Mouse (Mus musculus) megakaryocyte, embryonic 14.5 days (primary cell): ENCODE data around the gene Ubxn11. TPM values are rescaled to one million over a fixed set of nuclear protein-coding genes. Genes with fewer than 3 reads are reported as not detected.

Experiments used
- H3K27me3 ChIP-seq: replicated peaks from 2 replicates; pipeline ENCODE3; 2012; ENCODE audit warnings: inconsistent platforms
- H3K36me3 ChIP-seq: replicated peaks from 2 replicates; pipeline ENCODE3; 2012; ENCODE audit warnings: low read length, inconsistent platforms, mixed read lengths
- H3K4me1 ChIP-seq: 2 replicates; pipeline ENCODE4 v1.6.1; 2012; ENCODE audit warnings: inconsistent platforms
- H3K4me3 ChIP-seq: replicated peaks from 2 replicates; pipeline ENCODE3; 2012; ENCODE audit warnings: moderate library complexity, mild to moderate bottlenecking, inconsistent platforms
- H3K9me3 ChIP-seq: 2 replicates; pipeline ENCODE4 v1.6.1; 2012; ENCODE audit warnings: inconsistent platforms
- FLI1 ChIP-seq: IDR thresholded peaks from 2 replicates; pipeline ENCODE4 v1.6.1; 2012; ENCODE audit warnings: low read length, inconsistent platforms, mixed read lengths
- GATA1 ChIP-seq: IDR thresholded peaks from 3 replicates; pipeline ENCODE4 v1.6.1; 2012; ENCODE audit warnings: mixed read lengths, low read length, inconsistent platforms, borderline replicate concordance
- polyA plus RNA-seq: library from polyadenylated mRNA; stranded (reverse); fragments of >175 nt; gene quantifications from 2 replicates; pipeline ENCODE4 v1.2.3, GENCODE M21; 2012; ENCODE audit warnings: low replicate concordance; ENCODE audit not compliant: insufficient read depth

The Ubxn11 gene
- polyA plus RNA-seq, 1 experiment: 69.8 TPM

- H3K36me3 ChIP-seq: peaks cover 54% of the 10 kb centered on the region
- H3K4me3 ChIP-seq: peak overlapping the region; percentile 86
- TF ChIP-seq FLI1 (no peak), GATA1 (no peak)
- peaks cover 93% of the 10 kb centered on the region for H3K4me1 ChIP-seq
- H3K9me3 ChIP-seq: no peaks in the 10 kb centered on the region
- H3K27me3 ChIP-seq: no peaks in the 10 kb centered on the region
Measured at GRCm38 (mm10) chr4:134123680-134124551, 21.5 kb downstream of the Ubxn11 start.

- TF ChIP-seq GATA1: no peak
- TF ChIP-seq FLI1: no peak
- H3K4me1 ChIP-seq: peaks cover 93% of the 10 kb centered on the region
- no peaks in the 10 kb centered on the region for H3K27me3 ChIP-seq
Measured at GRCm38 (mm10) chr4:134125383-134126060, 23.2 kb downstream of the Ubxn11 start.

GRCm38 (mm10) chr4:134126300-134127120 is 24.1 kb downstream of the Ubxn11 start:
- H3K4me3 ChIP-seq: peak overlapping the region; percentile 99
- H3K4me1 ChIP-seq: peaks cover 93% of the 10 kb centered on the region
- no peak for TF ChIP-seq FLI1
- TF ChIP-seq GATA1: no peak
- H3K9me3 ChIP-seq: no peaks in the 10 kb centered on the region
- H3K36me3 ChIP-seq: peaks cover 61% of the 10 kb centered on the region
- no peaks in the 10 kb centered on the region for H3K27me3 ChIP-seq

More at GRCm38 (mm10) chr4:134125383-134126060, 23.2 kb downstream of the Ubxn11 start:
- no peaks in the 10 kb centered on the region for H3K9me3 ChIP-seq
- no peak overlapping the region for H3K4me3 ChIP-seq
- peaks cover 51% of the 10 kb centered on the region for H3K36me3 ChIP-seq

GRCm38 (mm10) chr4:134127121-134127455 is 24.7 kb downstream of the Ubxn11 start:
- H3K9me3 ChIP-seq: no peaks in the 10 kb centered on the region
- no peaks in the 10 kb centered on the region for H3K27me3 ChIP-seq
- H3K4me1 ChIP-seq: peaks cover 88% of the 10 kb centered on the region
- TF ChIP-seq FLI1 (no peak), GATA1 (no peak)
- peaks cover 65% of the 10 kb centered on the region for H3K36me3 ChIP-seq
- H3K4me3 ChIP-seq: peak overlapping the region; percentile 99

- no peaks in the 10 kb centered on the region for H3K27me3 ChIP-seq
- no peaks in the 10 kb centered on the region for H3K9me3 ChIP-seq
- H3K4me1 ChIP-seq: peaks cover 88% of the 10 kb centered on the region
- TF ChIP-seq FLI1: no peak
- TF ChIP-seq GATA1: no peak
- peaks cover 67% of the 10 kb centered on the region for H3K36me3 ChIP-seq
- H3K4me3 ChIP-seq: peak overlapping the region; percentile 99
Measured at GRCm38 (mm10) chr4:134127793-134128192, 25.4 kb downstream of the Ubxn11 start.

- no peaks in the 10 kb centered on the region for H3K9me3 ChIP-seq
- peaks cover 86% of the 10 kb centered on the region for H3K4me1 ChIP-seq
- peak within 1 kb of the TSS; percentile 99 for H3K4me3 ChIP-seq
- TF ChIP-seq GATA1 (no peak), FLI1 (no peak)
- H3K27me3 ChIP-seq: no peaks in the 10 kb centered on the region
- H3K36me3 ChIP-seq: peaks cover 66% of the 10 kb centered on the region
Measured at GRCm38 (mm10) chr4:134128221-134128982, 26.0 kb downstream of the Ubxn11 start, which contains the start of gene Sh3bgrl3. Sh3bgrl3 (minus strand) TSS chr4:134128789.

- Histone ChIP-seq H3K36me3 (peaks cover 67% of the 10 kb centered on the region), H3K4me1 (peaks cover 81% of the 10 kb centered on the region), H3K27me3 (no peaks in the 10 kb centered on the region), H3K9me3 (no peaks in the 10 kb centered on the region), H3K4me3 (peak overlapping the region; percentile 99)
- TF ChIP-seq GATA1 (no peak), FLI1 (no peak)
Measured at GRCm38 (mm10) chr4:134128983-134129362, 26.6 kb downstream of the Ubxn11 start.

GRCm38 (mm10) chr4:134129482-134129881 is 27.1 kb downstream of the Ubxn11 start:
- peak overlapping the region; percentile 99 for H3K4me3 ChIP-seq
- no peaks in the 10 kb centered on the region for H3K27me3 ChIP-seq
- TF ChIP-seq GATA1: no peak
- no peak for TF ChIP-seq FLI1
- peaks cover 76% of the 10 kb centered on the region for H3K4me1 ChIP-seq
- no peaks in the 10 kb centered on the region for H3K9me3 ChIP-seq
- H3K36me3 ChIP-seq: peaks cover 69% of the 10 kb centered on the region

- TF ChIP-seq FLI1 (no peak), GATA1 (no peak)
- Histone ChIP-seq H3K9me3 (no peaks in the 10 kb centered on the region), H3K4me1 (peaks cover 69% of the 10 kb centered on the region), H3K4me3 (no peak overlapping the region), H3K27me3 (no peaks in the 10 kb centered on the region), H3K36me3 (peaks cover 64% of the 10 kb centered on the region)
Measured at GRCm38 (mm10) chr4:134132117-134132516, 29.7 kb downstream of the Ubxn11 start.
